Mouse (Mus musculus): ENCODE measurements around the gene Pqlc3.

GRCm38 (mm10) chr12:17035128-17035527, 34.9 kb upstream of the Pqlc3 start:
- TF ChIP-seq POLR2A (IDR thresholded peaks at IDR 0.05; ENCODE audit: low read depth, low read length): no peak
- TF ChIP-seq CTCF (conservative IDR thresholded peaks at IDR 0.05; ENCODE audit: insufficient read depth, insufficient read length, low read depth, low read length): peak; percentile 36; the same call in 1 of the 2 replicates
